Mouse (Mus musculus): ENCODE data around the gene Unc93b1. TPM values are rescaled to one million over a fixed set of nuclear protein-coding genes. Genes with fewer than 3 reads are reported as not detected.

Unc93b1 gene
- polyA plus RNA-seq, 1 experiment: 44.9 TPM

DNA sequence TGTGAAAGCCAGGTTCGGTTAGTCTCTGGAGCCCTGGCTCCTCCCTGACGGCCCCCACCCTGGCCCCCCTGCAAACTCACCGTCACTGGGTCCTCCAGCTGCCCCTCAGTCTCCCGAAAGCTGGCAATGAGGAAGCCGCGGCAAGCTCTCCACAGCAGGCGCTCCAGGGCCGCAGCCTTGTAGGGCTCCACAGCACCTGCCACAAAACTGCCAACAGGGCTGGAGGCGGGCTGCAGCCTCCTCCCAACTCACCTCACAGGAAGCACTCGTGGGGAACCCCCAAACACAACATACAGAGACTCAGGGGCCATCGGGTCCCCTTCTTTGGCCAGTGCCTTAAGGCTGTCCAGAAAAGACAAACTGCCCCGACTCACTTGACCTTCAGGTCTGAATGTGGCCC lies 32.0 kb upstream of the Unc93b1 start:
- Histone ChIP-seq H3K4me1 (ENCODE audit: control insufficient read depth, insufficient read depth, low read length) (no peaks in the 10 kb centered on the region), H3K4me3 (ENCODE audit: insufficient read depth, low read length) (no peak overlapping the region), H3K27ac (ENCODE audit: insufficient read depth, low read length) (no peak overlapping the region)
- TF ChIP-seq POLR2A (IDR thresholded peaks at IDR 0.05; ENCODE audit: low read depth, low read length): no peak
- TF ChIP-seq CTCF (IDR thresholded peaks at IDR 0.05; ENCODE audit: borderline replicate concordance, insufficient read depth, low read length): no peak

DNA sequence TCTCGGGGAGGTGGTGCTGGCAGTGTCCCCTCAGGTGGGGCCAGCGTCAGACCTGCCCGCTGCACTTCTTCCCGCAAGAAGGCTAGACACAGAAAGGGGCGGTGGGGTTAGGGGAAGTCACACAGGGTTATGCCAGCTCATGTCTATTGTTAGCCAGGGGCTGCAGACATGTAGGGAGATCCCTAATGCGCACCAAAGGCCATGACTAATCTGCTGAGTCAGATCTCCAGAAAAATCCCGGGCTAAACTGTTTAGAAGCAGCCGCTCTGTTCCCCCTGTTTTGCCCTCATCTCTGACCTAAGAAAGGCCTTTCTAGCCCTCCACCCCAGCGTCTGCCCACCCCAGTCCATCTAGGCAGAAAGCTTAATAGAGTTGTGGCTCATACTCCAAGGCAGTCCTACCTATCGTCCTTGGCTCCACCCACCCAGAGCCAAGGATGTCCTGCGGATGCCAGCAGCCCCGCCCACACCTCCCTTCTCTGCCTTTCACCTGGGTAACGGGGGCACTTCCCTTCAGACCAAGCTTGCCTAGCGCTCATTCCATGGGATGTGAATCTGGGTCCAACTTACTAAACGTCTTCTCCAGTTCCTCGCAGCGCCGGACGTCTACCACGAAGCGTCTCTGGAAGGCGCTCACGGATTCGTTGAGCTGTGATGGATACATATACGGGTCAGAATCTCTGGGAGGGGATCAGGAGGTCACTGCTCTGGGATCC lies 31.2 kb upstream of the Unc93b1 start:
- H3K27ac ChIP-seq (ENCODE audit: insufficient read depth, low read length): no peak overlapping the region
- H3K4me3 ChIP-seq (ENCODE audit: insufficient read depth, low read length): no peak overlapping the region
- TF ChIP-seq CTCF (IDR thresholded peaks at IDR 0.05; ENCODE audit: borderline replicate concordance, insufficient read depth, low read length): no peak
- no peaks in the 10 kb centered on the region for H3K4me1 ChIP-seq (ENCODE audit: control insufficient read depth, insufficient read depth, low read length)

GRCm38 (mm10) chr19:3904363-3904675 lies 30.7 kb upstream of the Unc93b1 start:
- H3K4me1 ChIP-seq (ENCODE audit: control insufficient read depth, insufficient read depth, low read length): no peaks in the 10 kb centered on the region
- H3K27ac ChIP-seq (ENCODE audit: insufficient read depth, low read length): no peak overlapping the region
- no peak for TF ChIP-seq POLR2A (IDR thresholded peaks at IDR 0.05; ENCODE audit: low read depth, low read length)
- no peak for TF ChIP-seq CTCF (IDR thresholded peaks at IDR 0.05; ENCODE audit: borderline replicate concordance, insufficient read depth, low read length)
- H3K4me3 ChIP-seq (ENCODE audit: insufficient read depth, low read length): no peak overlapping the region

DNA sequence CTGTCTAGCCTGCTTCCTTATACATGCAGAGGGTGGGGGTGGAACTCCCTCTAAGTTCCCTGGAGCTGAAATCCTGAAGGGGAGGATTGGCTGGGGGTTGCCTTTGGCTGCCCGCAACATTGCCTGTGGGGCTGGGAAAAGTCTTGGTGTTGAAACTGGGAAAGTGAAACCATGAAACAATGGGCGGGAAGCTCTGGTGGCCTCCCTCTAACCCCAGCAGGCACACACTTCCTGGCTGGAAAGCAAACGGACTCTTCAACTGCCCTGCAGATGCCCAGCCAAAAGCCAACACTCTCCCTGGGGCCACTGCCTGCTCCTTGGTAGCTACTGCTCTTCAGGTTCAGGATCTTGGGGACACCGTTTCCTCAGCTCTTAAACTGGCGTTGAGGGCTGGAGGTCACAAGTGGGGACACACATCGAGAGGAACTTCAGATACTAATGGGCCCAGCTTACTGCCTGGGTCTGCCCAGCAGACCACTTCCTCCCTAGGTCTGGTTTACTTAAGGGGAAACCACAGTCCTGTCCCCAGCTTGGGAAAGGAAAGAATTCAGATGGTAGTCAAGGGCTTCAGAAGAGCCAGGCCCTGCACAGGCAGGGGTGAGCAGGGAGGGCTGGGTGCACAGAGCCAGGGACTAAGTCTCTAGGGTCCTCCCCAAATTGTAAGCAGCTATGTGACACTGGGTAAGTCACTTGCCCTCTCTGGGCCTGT lies 29.6 kb upstream of the Unc93b1 start:
- Histone ChIP-seq H3K4me1 (ENCODE audit: control insufficient read depth, insufficient read depth, low read length) (no peaks in the 10 kb centered on the region), H3K4me3 (ENCODE audit: insufficient read depth, low read length) (peak overlapping the region; percentile 95), H3K27ac (ENCODE audit: insufficient read depth, low read length) (peak overlapping the region; percentile 54)
- TF ChIP-seq POLR2A (IDR thresholded peaks at IDR 0.05; ENCODE audit: low read depth, low read length): no peak
- TF ChIP-seq CTCF (IDR thresholded peaks at IDR 0.05; ENCODE audit: borderline replicate concordance, insufficient read depth, low read length): no peak

DNA sequence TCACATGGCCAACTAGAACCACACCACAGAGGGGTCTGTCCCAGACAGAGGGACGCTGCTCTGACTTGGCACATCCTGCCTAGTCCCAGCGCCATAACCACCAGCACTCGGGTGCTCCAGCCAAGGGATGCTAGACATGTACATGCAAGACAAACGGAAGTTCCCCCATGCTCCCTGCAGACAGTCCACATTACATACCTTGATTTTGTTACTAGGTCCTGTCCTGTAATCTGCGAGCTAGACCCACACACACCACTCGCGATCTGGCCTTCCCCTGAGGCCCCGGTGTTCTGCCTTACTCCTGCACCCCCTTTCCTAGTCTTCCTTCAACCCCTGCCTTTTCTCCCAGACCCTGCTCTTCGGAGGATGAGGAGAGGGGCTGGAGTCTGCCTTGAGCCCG lies 28.7 kb upstream of the Unc93b1 start:
- peak overlapping the region; percentile 95 for H3K4me3 ChIP-seq (ENCODE audit: insufficient read depth, low read length)
- no peak for TF ChIP-seq CTCF (IDR thresholded peaks at IDR 0.05; ENCODE audit: borderline replicate concordance, insufficient read depth, low read length)
- TF ChIP-seq POLR2A (IDR thresholded peaks at IDR 0.05; ENCODE audit: low read depth, low read length): no peak
- H3K27ac ChIP-seq (ENCODE audit: insufficient read depth, low read length): peak overlapping the region; percentile 53
- H3K4me1 ChIP-seq (ENCODE audit: control insufficient read depth, insufficient read depth, low read length): no peaks in the 10 kb centered on the region

GRCm38 (mm10) chr19:3906795-3907786 lies 27.9 kb upstream of the Unc93b1 start, which contains the start of gene Tcirg1:
Gene Tcirg1 (minus strand): TSS chr19:3907133.
- peak; percentile 94 for TF ChIP-seq POLR2A (IDR thresholded peaks at IDR 0.05; ENCODE audit: low read depth, low read length)
- TF ChIP-seq CTCF (IDR thresholded peaks at IDR 0.05; ENCODE audit: borderline replicate concordance, insufficient read depth, low read length): no peak
- H3K4me1 ChIP-seq (ENCODE audit: control insufficient read depth, insufficient read depth, low read length): 0 out of 2 replicates have a peak, but pooled peaks cover 2% of the 10 kb centered on the region

DNA sequence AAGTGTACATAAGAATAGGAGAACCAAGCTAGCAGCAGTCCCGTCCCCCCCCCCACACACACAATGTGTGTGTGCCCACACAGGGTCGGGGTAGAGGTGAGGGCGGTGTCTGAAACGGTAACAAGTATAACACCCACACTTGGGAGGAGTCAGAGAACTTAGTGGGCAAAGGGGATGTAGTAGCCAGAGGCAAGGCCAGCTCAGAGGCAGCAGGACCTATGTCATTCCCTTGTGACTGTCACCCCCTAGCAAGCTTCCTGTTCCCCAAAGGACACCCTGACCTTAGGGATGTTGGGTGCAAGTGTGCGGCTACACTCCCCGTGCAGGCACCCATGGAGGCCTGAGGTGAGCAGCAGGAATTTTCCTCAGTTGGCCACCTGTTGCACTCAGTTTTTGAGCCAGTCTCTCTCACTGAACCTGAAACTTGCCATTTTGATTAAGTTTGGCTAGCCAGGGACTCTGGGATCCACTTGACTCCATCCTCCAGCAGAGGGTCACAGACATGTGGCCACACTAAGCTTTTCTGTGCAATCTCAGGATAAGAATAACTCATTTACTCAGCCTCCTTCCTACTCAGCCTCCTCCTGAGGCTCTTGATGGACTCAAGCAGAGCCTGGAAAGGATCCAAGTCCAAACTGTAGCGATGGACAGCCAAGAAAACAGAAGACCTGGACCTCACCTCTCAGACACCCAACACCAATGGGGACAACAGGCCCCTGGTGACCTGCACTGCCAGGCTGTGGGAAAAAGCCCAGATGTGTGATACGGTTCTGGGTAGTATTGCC lies 26.9 kb upstream of the Unc93b1 start:
- TF ChIP-seq POLR2A (IDR thresholded peaks at IDR 0.05; ENCODE audit: low read depth, low read length) (no peak), CTCF (IDR thresholded peaks at IDR 0.05; ENCODE audit: borderline replicate concordance, insufficient read depth, low read length) (no peak)
- H3K4me1 ChIP-seq (ENCODE audit: control insufficient read depth, insufficient read depth, low read length): 0 out of 2 replicates have a peak, but pooled peaks cover 2% of the 10 kb centered on the region

More at GRCm38 (mm10) chr19:3906795-3907786, 27.9 kb upstream of the Unc93b1 start, which contains the start of gene Tcirg1:
- H3K4me3 ChIP-seq (ENCODE audit: insufficient read depth, low read length): peak within 1 kb of the TSS; percentile 95
- peak within 1 kb of the TSS; percentile 53 for H3K27ac ChIP-seq (ENCODE audit: insufficient read depth, low read length)

DNA sequence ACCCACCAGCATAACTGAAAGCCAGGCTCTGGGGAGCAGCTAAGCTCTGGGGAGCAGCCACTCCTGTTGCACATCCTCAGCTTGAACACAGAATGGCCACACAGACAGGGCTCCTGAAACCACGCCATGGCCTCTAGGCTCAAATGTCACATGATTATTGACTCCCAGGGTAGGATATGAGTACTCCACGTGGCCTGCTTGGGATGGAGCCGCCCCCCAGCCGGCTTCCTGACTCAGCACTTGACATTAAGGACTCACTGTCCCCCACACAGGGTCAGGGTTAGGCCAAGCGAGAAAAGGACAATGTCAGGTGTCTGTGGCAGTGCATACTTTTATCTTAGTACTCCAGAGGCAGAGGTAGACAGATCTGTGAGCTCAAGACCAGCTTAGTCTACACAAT lies 24.8 kb upstream of the Unc93b1 start:
- Histone ChIP-seq H3K4me3 (ENCODE audit: insufficient read depth, low read length) (no peak overlapping the region), H3K4me1 (ENCODE audit: control insufficient read depth, insufficient read depth, low read length) (peaks cover 2% of the 10 kb centered on the region; the same call in 1 of the 2 replicates), H3K27ac (ENCODE audit: insufficient read depth, low read length) (no peak overlapping the region)
- TF ChIP-seq CTCF (IDR thresholded peaks at IDR 0.05; ENCODE audit: borderline replicate concordance, insufficient read depth, low read length) (no peak), POLR2A (IDR thresholded peaks at IDR 0.05; ENCODE audit: low read depth, low read length) (no peak)

More for the DNA sequence above, 26.9 kb upstream of the Unc93b1 start:
- no peak overlapping the region for H3K27ac ChIP-seq (ENCODE audit: insufficient read depth, low read length)
- no peak overlapping the region for H3K4me3 ChIP-seq (ENCODE audit: insufficient read depth, low read length)
